Mouse (Mus musculus) heart, postnatal 25 days (tissue): ENCODE data around the gene Smc1b. TPM values are rescaled to one million over a fixed set of nuclear protein-coding genes. Genes with fewer than 3 reads are reported as not detected.
"Not testable (repeated sequence)": the region's sequence is repeated elsewhere in the genome, so short reads cannot be mapped to it uniquely, and the experiment has no call there.

ENCODE experiments used
- DNase-seq: peaks from one replicate; pipeline ENCODE4 v3.0.0; 2022; ENCODE audit warnings: low spot score
- intact Hi-C: fragments of 180-260 bp; cut with DNase I; formaldehyde crosslinking; loops from one replicate; pipeline ENCODE4 v1.15.1; 2025
- total RNA-seq, 2 experiments: library from RNA; stranded (reverse); gene quantifications; 2 replicates each; pipeline ENCODE4 v1.2.3; 2021

The Smc1b gene
- total RNA-seq, 2 experiments from 2014 or later = not detected

GRCm38 (mm10) chr15:85033916-85034315 is 97.8 kb downstream of the Smc1b start:
- intact Hi-C loops, DNase-seq: not testable (repeated sequence)

- intact Hi-C loops = no loop called here
- DNase-seq = no peak
Measured at GRCm38 (mm10) chr15:85031866-85032265, 99.9 kb downstream of the Smc1b start.

- intact Hi-C loops, DNase-seq: not testable (repeated sequence)
Measured at GRCm38 (mm10) chr15:85030643-85031042, 101.1 kb downstream of the Smc1b start.

- intact Hi-C loops, DNase-seq: not testable (repeated sequence)
Measured at GRCm38 (mm10) chr15:85028648-85029047, 103.1 kb downstream of the Smc1b start, which contains the start of gene Fam118a. Gene Fam118a, plus strand, starts transcription at chr15:85028948.

GRCm38 (mm10) chr15:85027740-85028139 is 104.0 kb downstream of the Smc1b start:
- no peak for DNase-seq
- intact Hi-C loops = no loop called here

GRCm38 (mm10) chr15:85026197-85026596 is 105.6 kb downstream of the Smc1b start:
- no peak for DNase-seq
- intact Hi-C loops = no loop called here

GRCm38 (mm10) chr15:85022211-85022610 is 109.6 kb downstream of the Smc1b start:
- intact Hi-C loops = no loop called here
- DNase-seq = no peak

- intact Hi-C loops = no loop called here
- DNase-seq = no peak
Measured at GRCm38 (mm10) chr15:85016951-85017664, 114.7 kb downstream of the Smc1b start, which contains the start of gene Upk3a. Gene Upk3a, plus strand, starts transcription at chr15:85017141.

- intact Hi-C loops = no loop called here
- DNase-seq = no peak
Measured at GRCm38 (mm10) chr15:85015771-85016170, 116.0 kb downstream of the Smc1b start.

Other genes with a start within 250 kb of the Smc1b start
- under 1 TPM; 0.22 to 0.23 TPM for gene Gm29666, start 211.9 kb downstream of the Smc1b start, total RNA-seq
- gene Nup50, start 208.6 kb downstream of the Smc1b start, total RNA-seq = 10 to 100 TPM; 14.6 to 17.5 TPM
- 10 to 100 TPM; 20.5 to 21.3 TPM for gene 5031439G07Rik, start 143.4 kb downstream of the Smc1b start, total RNA-seq
- not detected for gene Upk3a, start 114.8 kb downstream of the Smc1b start, total RNA-seq
- gene Fam118a, start 103.0 kb downstream of the Smc1b start, total RNA-seq = 1 to 10 TPM; 5.8 to 6.4 TPM
- not detected for gene Ribc2, start 114 bp upstream of the Smc1b start, total RNA-seq
- gene Fbln1, start 74.0 kb upstream of the Smc1b start, total RNA-seq = 10 to 100 TPM; 94.1 to 94.2 TPM
- 10 to 100 TPM; 73.8 to 84.8 TPM for gene Atxn10, start 204.3 kb upstream of the Smc1b start, total RNA-seq